Mouse (Mus musculus): Measurements from ENCODE around the gene Fhdc1. TPM values are rescaled to one million over a fixed set of nuclear protein-coding genes. Genes with fewer than 3 reads are reported as not detected.

The Fhdc1 gene
- under 1 TPM; 0.23 to 0.44 TPM for total RNA-seq (2021)
- long read RNA-seq, experiment 1: 0 reads
- long read RNA-seq, experiment 2: 0 reads

GRCm38 (mm10) chr3:84480006-84480897 lies at the start of gene Fhdc1:
Gene Fhdc1 (minus strand): TSS chr3:84480429.
- DNase-seq: peak in 1 of 2 experiments; percentile 24
- intact Hi-C loops (cut with DNase I): loop anchor here (5.0 kb wide), 1 partner anchor 128 kb away; no protein-coding TSS in a partner anchor

- DNase-seq: no peak
- intact Hi-C loops (cut with DNase I): no loop called here
These were observed 48.8 kb upstream of the Fhdc1 start for GRCm38 (mm10) chr3:84529021-84529420.

- DNase-seq: no peak
- intact Hi-C loops (cut with DNase I): no loop called here
These were observed 44.7 kb upstream of the Fhdc1 start for GRCm38 (mm10) chr3:84524952-84525351.

- intact Hi-C loops (cut with DNase I): no loop called here
- DNase-seq: no peak
These were observed 35.9 kb upstream of the Fhdc1 start for GRCm38 (mm10) chr3:84516163-84516562.

- intact Hi-C loops (cut with DNase I): no loop called here
- no peak for DNase-seq
These were observed 32.7 kb upstream of the Fhdc1 start for GRCm38 (mm10) chr3:84512774-84513515.

- DNase-seq: no peak
- intact Hi-C loops (cut with DNase I): no loop called here
These were observed 25.0 kb upstream of the Fhdc1 start for GRCm38 (mm10) chr3:84505193-84505592.

DNA sequence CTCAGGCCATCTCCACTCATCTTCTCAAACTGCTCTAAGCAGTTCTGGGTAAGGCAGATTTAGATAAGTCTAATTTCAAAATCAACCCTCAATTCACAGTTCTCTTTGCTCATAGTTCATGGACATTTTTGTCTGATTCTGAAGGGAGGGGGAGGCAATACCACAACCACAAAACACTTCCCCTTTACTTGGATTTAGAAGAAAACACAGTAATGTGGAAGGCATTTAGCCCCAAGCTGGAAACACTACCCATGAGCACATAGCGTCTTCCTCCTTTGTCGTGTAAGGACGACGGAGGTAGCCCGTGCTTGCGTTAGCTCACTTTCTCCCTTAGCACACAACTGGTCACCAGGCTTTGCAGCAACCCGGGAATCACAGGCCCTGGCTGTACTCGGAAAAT lies 24.1 kb upstream of the Fhdc1 start:
- intact Hi-C loops (cut with DNase I): no loop called here
- no peak for DNase-seq

DNA sequence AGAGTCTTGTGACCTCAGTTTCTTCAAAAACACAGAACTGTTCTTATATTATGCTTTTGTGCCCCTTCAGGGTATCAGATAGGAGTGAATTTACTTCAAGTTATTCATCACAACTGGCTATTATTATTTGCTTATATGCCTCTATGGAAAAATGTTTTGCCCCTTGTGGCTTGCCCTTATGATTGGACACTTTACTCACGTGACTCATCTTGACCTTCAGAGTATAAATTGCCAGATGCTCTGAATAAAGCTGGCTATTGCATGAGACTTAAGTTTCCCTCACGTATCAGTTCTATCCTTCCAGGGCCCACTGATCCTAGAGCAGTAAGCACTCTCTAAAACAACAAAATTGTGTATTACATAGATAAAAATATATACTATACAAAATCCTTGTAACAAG lies 21.9 kb upstream of the Fhdc1 start:
- no peak for DNase-seq
- intact Hi-C loops (cut with DNase I): no loop called here

DNA sequence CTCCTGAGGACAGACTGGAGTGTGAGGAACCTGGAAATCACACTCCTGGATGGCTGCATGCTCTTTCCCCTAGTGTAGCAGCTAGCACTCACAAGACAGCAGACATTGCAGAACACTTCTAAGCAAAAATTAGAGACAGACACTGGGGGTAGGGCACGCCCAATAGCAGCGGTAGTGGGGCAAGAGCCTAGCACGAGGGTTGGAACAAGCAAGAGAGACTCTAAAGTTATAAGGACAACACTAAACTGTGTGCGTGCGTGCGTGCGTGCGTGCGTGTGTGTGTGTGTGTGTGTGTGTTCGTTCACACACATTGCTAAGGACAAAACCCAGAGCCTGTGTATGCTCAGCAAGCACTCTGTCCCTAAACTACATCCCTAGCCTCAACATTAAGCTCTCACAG lies 20.3 kb upstream of the Fhdc1 start:
- DNase-seq: no peak
- intact Hi-C loops (cut with DNase I): no loop called here

DNA sequence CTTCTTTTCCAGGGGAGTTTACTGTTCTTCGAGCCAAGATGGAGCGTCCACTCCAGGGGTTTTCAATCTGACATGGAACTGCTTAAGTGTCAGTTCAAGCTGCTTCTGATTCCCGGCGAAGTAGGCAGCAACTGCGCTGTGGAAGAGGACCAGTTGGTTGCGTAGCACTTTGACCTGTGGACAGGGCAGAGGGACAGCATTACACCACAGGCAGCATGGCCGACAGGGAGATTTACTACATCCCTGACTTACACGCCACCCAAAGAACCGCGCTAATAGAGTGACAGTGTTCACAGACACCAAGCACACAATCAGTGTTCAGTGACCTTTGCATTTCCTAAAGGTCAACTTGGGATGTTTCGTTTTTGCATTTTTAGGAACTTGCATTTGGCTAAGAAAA lies 17.5 kb upstream of the Fhdc1 start:
- intact Hi-C loops (cut with DNase I): no loop called here

DNA sequence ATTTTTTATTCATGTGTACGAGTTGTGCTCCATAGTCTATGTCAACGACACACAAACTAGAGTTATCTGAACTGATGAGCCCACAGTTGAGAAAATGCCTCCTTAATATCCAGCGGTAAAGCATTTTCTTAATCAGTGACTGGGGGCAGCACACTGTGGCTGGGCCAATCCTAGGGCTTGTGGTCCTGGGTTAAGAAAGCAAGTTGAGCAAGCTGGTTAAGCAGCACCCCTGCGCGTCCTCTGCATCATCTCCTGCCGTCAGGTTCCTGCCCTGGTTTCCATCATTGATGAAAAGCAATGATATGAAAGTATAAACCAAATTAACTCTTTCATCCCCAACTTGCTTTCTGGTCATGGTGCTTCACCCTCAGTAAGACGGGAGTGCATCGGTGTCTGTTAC lies 12.4 kb upstream of the Fhdc1 start:
- no peak for DNase-seq
- intact Hi-C loops (cut with DNase I): no loop called here

More for the DNA sequence above, 17.5 kb upstream of the Fhdc1 start:
- DNase-seq: no peak

DNA sequence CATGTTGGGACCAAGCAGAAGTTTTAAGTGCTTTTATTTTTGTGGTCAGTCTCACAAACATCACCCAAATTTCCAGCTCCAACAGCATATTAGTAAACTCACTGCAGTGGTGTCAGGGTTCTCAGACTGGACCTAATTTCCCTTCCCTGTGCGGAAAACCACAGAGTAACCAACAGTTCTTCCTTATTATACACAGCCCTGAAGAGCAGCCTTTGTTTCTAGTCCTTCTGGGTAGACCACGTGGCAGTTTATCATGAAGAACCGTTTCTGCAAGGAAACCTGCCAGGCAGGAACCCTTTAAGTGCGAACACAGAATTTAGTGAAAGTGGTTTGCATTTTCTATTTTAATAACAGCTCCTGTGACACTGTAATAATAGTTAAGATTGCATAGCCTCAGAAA lies 11.9 kb upstream of the Fhdc1 start:
- intact Hi-C loops (cut with DNase I): no loop called here
- no peak for DNase-seq

GRCm38 (mm10) chr3:84488716-84489115 lies 8.5 kb upstream of the Fhdc1 start:
- intact Hi-C loops (cut with DNase I): no loop called here
- DNase-seq: no peak

GRCm38 (mm10) chr3:84484891-84485290 lies 4.7 kb upstream of the Fhdc1 start:
- no peak for DNase-seq
- intact Hi-C loops (cut with DNase I): loop anchor here (5.0 kb wide), 1 partner anchor 133 kb away; no protein-coding TSS in a partner anchor

GRCm38 (mm10) chr3:84484333-84484732 lies 4.1 kb upstream of the Fhdc1 start:
- intact Hi-C loops (cut with DNase I): loop anchor here (5.0 kb wide), 1 partner anchor 132 kb away; no protein-coding TSS in a partner anchor
- DNase-seq: no peak

GRCm38 (mm10) chr3:84482121-84482520 lies 1.9 kb upstream of the Fhdc1 start:
- DNase-seq: no peak
- intact Hi-C loops (cut with DNase I): loop anchor here (5.0 kb wide), 1 partner anchor 130 kb away; no protein-coding TSS in a partner anchor

DNA sequence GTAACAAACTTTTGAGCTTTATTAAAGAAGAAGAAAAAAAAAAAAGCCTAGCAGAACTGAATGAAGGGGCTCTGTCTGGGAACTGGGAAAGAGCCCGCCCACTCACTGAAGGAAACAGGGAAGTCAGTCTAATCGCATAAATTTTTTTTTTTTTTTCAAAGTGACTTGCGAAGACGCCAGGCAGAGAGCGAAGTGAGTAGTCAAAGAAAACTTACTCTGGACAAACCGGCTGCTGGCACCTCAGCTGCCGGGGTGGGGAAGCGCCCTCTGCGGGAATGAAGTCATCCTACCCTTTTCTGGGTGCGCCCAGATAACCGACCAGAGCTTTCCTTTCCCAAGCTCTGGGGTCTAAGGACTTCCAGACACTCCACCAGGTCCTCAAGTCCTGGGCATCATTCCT lies 875 bp upstream of the Fhdc1 start:
- DNase-seq: no peak
- intact Hi-C loops (cut with DNase I): loop anchor here (5.0 kb wide), 1 partner anchor 129 kb away; no protein-coding TSS in a partner anchor

DNA sequence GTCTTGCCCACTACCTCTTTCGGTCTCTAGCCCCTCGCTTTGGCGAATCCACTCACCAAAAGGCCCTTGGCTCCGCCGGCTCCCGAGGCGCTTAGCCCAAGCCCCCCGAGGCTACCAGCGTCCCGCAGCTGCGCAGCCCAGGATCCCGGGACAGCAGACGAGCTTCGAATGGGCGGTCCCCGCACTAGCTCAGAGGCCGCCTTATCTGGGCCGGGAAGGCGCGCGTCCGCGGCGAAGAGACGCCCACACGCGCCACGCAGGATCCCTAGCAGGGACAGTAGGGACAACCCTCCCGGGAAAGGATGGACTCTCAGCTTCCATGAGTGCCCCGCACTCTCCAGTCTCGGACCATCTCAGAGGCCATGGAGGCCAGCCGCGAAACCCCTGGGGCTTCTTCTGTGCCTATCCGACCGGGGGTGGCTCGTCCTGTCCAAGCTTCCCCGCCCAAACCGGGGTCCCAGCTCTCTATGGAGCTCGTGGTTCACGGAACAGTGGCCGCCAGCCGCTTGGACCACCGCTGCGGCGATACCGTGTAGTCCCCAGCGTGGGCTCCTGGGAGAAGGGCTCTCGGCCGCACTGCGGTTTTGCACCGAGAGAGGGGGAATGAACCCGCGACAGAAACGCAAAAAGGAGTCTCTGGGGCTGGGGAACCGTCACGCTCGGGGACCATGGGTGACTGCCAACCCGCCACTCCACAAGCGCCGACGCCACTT lies 780 bp downstream of the Fhdc1 start:
- DNase-seq: peak in 1 of 2 experiments; percentile 47
- intact Hi-C loops (cut with DNase I): loop anchor here (5.0 kb wide), 1 partner anchor 127 kb away; no protein-coding TSS in a partner anchor

DNA sequence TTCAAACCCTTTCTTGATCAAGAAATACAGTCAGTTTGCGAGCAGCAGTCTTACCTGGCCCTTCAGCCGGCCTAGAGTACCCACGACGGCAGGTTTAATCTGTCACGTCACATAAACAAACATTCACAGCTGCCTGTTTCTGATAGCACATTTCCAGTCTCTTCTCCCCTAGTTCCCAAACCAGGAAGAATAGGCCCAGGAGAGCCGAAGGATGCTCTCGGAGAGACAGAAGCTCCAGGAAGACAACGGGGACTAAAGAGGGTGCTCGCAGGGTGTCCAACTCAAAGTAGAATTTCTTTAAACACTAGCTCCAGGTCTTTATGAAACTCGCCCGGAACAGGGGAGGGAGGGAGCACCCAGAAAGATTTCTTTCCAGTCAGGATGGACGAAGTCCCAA lies 1.3 kb downstream of the Fhdc1 start:
- no peak for DNase-seq

DNA sequence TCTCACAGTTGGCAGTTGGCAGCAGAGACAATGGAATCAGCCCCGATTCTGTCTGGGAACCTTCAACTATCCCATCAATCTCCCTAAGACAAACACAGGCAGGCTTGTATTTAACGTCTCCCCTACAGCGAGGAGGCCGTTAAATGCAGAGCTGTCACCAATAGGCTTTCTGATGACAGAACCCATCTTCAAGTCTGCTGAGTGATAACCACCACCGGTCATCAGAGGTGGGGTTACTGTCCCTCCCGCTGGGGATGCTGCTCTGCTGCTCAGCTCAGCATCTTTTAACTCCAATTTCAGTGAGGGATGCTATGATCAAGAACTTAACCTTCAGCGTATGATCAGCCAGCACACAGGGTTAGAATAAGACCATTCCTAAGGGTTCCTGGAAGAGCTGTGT lies 2.0 kb downstream of the Fhdc1 start:
- DNase-seq: no peak
- intact Hi-C loops (cut with DNase I): no loop called here

More for the DNA sequence above, 1.3 kb downstream of the Fhdc1 start:
- intact Hi-C loops (cut with DNase I): no loop called here

DNA sequence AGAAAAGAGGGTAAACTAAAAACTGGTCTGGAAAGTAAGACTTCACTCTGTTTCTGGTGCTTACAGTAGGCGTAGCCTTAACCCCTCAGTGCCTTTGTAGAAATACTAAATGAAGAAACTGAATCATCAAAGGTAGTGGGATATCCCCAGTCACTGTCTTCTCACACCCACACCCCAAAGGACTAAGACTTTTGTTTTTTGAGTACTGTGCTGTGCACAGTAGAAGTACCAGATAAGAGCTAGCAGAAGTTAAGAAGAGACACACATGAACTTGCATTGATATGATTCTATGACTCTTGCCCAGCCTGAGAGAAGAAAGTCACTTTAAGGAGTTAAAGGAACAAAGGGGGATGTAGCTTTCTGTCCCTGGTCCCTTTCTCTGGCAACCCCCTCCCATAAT lies 2.7 kb downstream of the Fhdc1 start:
- no peak for DNase-seq
- intact Hi-C loops (cut with DNase I): no loop called here
